9 mouse cellular contexts compared by ENCODE assay signal in genomic region chr13:24786014-24786490, GRCm38 (mm10). TPM values are rescaled to one million over a fixed set of nuclear protein-coding genes. Genes with fewer than 3 reads are reported as not detected.
DNase-seq lines count a peak whose midpoint lies in the region; ATAC-seq lines count a peak whose summit lies in the region.
"Had no signal": no experiment of that assay in that cellular context is flagged by ENCODE, and none has a peak within 500 bp of the region (broad histone marks: within the 10 kb centered on the region; RNA-seq: fewer than 3 reads in every experiment).

No protein-coding gene starts in this region.

- H3K4me2 ChIP-seq in embryonic facial prominence, embryonic 14.5 days (ENCODE audit: low read depth, low read length) = no peak overlapping the region

- H3K36me3 ChIP-seq in embryonic facial prominence, embryonic 14.5 days (ENCODE audit: control insufficient read depth, insufficient read depth, low read length) = no peaks in the 10 kb centered on the region
- H3K36me3 ChIP-seq in embryonic facial prominence, embryonic 10.5 days (replicated peaks) = no peaks in the 10 kb centered on the region

- no peaks in the 10 kb centered on the region for H3K9me3 ChIP-seq in embryonic facial prominence, embryonic 14.5 days (ENCODE audit: control insufficient read depth, low read length)
- no peaks in the 10 kb centered on the region for H3K9me3 ChIP-seq in embryonic facial prominence, embryonic 10.5 days

- no peak overlapping the region for H3K4me3 ChIP-seq in embryonic facial prominence, embryonic 14.5 days (ENCODE audit: low read depth, low read length)
- no peak overlapping the region for H3K4me3 ChIP-seq in embryonic facial prominence, embryonic 10.5 days

- H3K27me3 ChIP-seq in embryonic facial prominence, embryonic 14.5 days (replicated peaks; ENCODE audit: control insufficient read depth, insufficient read depth, low read length) = no peaks in the 10 kb centered on the region
- H3K27me3 ChIP-seq in embryonic facial prominence, embryonic 10.5 days (replicated peaks; ENCODE audit: low read depth, poor library complexity, severe bottlenecking) = no peaks in the 10 kb centered on the region

- peak; percentile 24 for DNase-seq in embryonic facial prominence, embryonic 14.5 days (ENCODE audit: low spot score)
- no peak for DNase-seq in embryonic facial prominence, embryonic 10.5 days (ENCODE audit: low spot score)
- DNase-seq in CD4-positive helper T cell, adult 2 months (ENCODE audit: low read depth, low spot score) = peak; percentile 86
- peak; percentile 80 for DNase-seq in cerebellum, adult 9-11 months
- DNase-seq in kidney, postnatal 10 days = peak; percentile 42
- no peak for DNase-seq in embryo, embryonic 10 days (ENCODE audit: low spot score)
- DNase-seq in right cerebral cortex, postnatal 14 days = no peak
- no peak for DNase-seq in gastrocnemius, adult 18-20 months (ENCODE audit: low spot score)

- no peak overlapping the region for H3K27ac ChIP-seq in embryonic facial prominence, embryonic 14.5 days (replicated peaks; ENCODE audit: low read depth, low read length)
- no peak overlapping the region for H3K27ac ChIP-seq in embryonic facial prominence, embryonic 10.5 days (replicated peaks)

- WGBS in embryonic facial prominence, embryonic 14.5 days = 66% methylated on average over 11 of the region's 11 CpGs
- 57% methylated on average over 11 of the region's 11 CpGs for WGBS in embryonic facial prominence, embryonic 10.5 days

- H3K4me1 ChIP-seq in embryonic facial prominence, embryonic 14.5 days (ENCODE audit: control insufficient read depth, insufficient read depth, low read length) = no peaks in the 10 kb centered on the region
- H3K4me1 ChIP-seq in embryonic facial prominence, embryonic 10.5 days = no peaks in the 10 kb centered on the region

- H3K9ac ChIP-seq in embryonic facial prominence, embryonic 14.5 days (ENCODE audit: low read depth, low read length) = no peak overlapping the region

- peak; percentile 65; the same call in 1 of the 2 replicates for ATAC-seq in embryonic facial prominence, embryonic 14.5 days (ENCODE audit: low read depth)

RNA-seq across cellular contexts. Expression of gene BC005537, which starts 15.4 kb away (rescaled TPM):
- polyA plus RNA-seq in embryonic facial prominence, embryonic 14.5 days (2014; fragmentation: Nextera tagmentation; extraction: Ambion mirVana) = 33.9 and 35.8 TPM in 2 replicates
- polyA plus RNA-seq in embryonic facial prominence, embryonic 10.5 days (2016; fragmentation: Nextera tagmentation; extraction: Ambion mirVana) = 10.2 and 11.2 TPM in 2 replicates
- total RNA-seq in gastrocnemius, adult 18-20 months (2021) = 10 to 100 TPM; 46.5 to 55.2 TPM

RNA-seq across cellular contexts. Expression of gene Gmnn, which starts 24.3 kb away (rescaled TPM):
- polyA plus RNA-seq in embryonic facial prominence, embryonic 14.5 days (2014; fragmentation: Nextera tagmentation; extraction: Ambion mirVana) = 82.4 and 82.8 TPM in 2 replicates
- polyA plus RNA-seq in embryonic facial prominence, embryonic 10.5 days (2016; fragmentation: Nextera tagmentation; extraction: Ambion mirVana) = 177 and 178 TPM in 2 replicates
- total RNA-seq in gastrocnemius, adult 18-20 months (2021) = 1 to 10 TPM; 4.1 to 4.2 TPM

RNA-seq across cellular contexts. Expression of gene Armh2, which starts 45.0 kb away (rescaled TPM):
- polyA plus RNA-seq in embryonic facial prominence, embryonic 14.5 days (2014; fragmentation: Nextera tagmentation; extraction: Ambion mirVana) = not detected in 2 replicates
- polyA plus RNA-seq in embryonic facial prominence, embryonic 10.5 days (2016; fragmentation: Nextera tagmentation; extraction: Ambion mirVana) = 0.17 TPM in 1 of 2 replicates, not detected in the other
- not detected for total RNA-seq in gastrocnemius, adult 18-20 months (2021)
- polyA plus RNA-seq: lung, embryonic 16.5 days had no signal

RNA-seq across cellular contexts. Expression of gene Acot13, which starts 45.3 kb away (rescaled TPM):
- polyA plus RNA-seq in embryonic facial prominence, embryonic 14.5 days (2014; fragmentation: Nextera tagmentation; extraction: Ambion mirVana) = 69.9 and 77.0 TPM in 2 replicates
- polyA plus RNA-seq in embryonic facial prominence, embryonic 10.5 days (2016; fragmentation: Nextera tagmentation; extraction: Ambion mirVana) = 55.1 and 65.5 TPM in 2 replicates
- total RNA-seq in gastrocnemius, adult 18-20 months (2021) = 100 to 1,000 TPM; 153 TPM

RNA-seq across cellular contexts. Expression of gene Tdp2, which starts 45.4 kb away (rescaled TPM):
- 44.4 and 46.4 TPM in 2 replicates for polyA plus RNA-seq in embryonic facial prominence, embryonic 14.5 days (2014; fragmentation: Nextera tagmentation; extraction: Ambion mirVana)
- polyA plus RNA-seq in embryonic facial prominence, embryonic 10.5 days (2016; fragmentation: Nextera tagmentation; extraction: Ambion mirVana) = 71.9 and 74.9 TPM in 2 replicates
- 1 to 10 TPM; 7.7 to 8.2 TPM for total RNA-seq in gastrocnemius, adult 18-20 months (2021)

Comparison
In these comparisons a context has a peak if more than half of its experiments do, and no peak if none do; other contexts are left out.
1. DNase-seq: peak in embryonic facial prominence, embryonic 14.5 days (single experiment), CD4-positive helper T cell, adult 2 months (single experiment), cerebellum, adult 9-11 months (single experiment) and kidney, postnatal 10 days (single experiment); none in embryonic facial prominence, embryonic 10.5 days (single experiment), embryo, embryonic 10 days (single experiment), right cerebral cortex, postnatal 14 days (single experiment) and gastrocnemius, adult 18-20 months (single experiment).